Mouse (Mus musculus): ENCODE measurements around the gene Cdk8. TPM values are rescaled to one million over a fixed set of nuclear protein-coding genes. Genes with fewer than 3 reads are reported as not detected.
A peak's percentile ranks its signal among the peaks of the same experiment; 100 is the strongest.

Cdk8 gene
- polyA plus RNA-seq, 1 experiment from 2014 or later, result 15.8 TPM

DNA sequence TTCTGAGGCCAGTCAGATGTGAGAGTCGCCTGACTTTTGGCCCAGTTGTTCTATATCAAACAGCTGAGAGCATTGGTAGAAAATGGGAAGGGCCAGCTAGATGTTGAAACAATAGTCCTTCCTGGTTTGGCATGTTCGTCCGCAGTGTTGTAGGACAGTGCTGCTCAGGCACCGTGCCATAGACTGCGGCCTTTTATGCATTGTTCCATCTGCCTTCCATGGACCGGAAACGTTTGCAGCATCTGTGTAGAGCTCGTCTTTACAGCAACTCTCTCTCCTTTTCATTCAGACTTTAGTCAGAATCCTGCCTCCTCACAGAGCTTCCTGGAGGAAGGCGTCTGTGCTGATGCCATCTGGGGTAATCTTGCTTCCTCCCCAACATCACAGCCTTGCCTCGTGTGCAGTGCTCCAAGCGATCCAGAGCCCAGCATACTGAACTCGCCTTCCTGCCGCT, 57.0 kb downstream of the Cdk8 start:
- Histone ChIP-seq H3K9ac (no peak overlapping the region), H3K4me1 (no peaks in the 10 kb centered on the region), H3K4me2 (no peak overlapping the region), H3K27ac (no peak overlapping the region), H3K27me3 (no peaks in the 10 kb centered on the region), H3K4me3 (no peak overlapping the region), H3K36me3 (ENCODE audit: poor library complexity, severe bottlenecking) (peaks cover 48% of the 10 kb centered on the region), H3K9me3 (replicated peaks) (no peaks in the 10 kb centered on the region)
- ATAC-seq, result no peak
- 87% methylated on average over 13 of the region's 13 CpGs for WGBS

- H3K27me3 ChIP-seq, result no peaks in the 10 kb centered on the region
Observed at GRCm38 (mm10) chr5:146289921-146290320, 58.9 kb downstream of the Cdk8 start.

GRCm38 (mm10) chr5:146290446-146290845, 59.4 kb downstream of the Cdk8 start:
- Histone ChIP-seq H3K4me1 (no peaks in the 10 kb centered on the region), H3K27me3 (no peaks in the 10 kb centered on the region), H3K4me3 (no peak overlapping the region), H3K27ac (no peak overlapping the region), H3K9ac (no peak overlapping the region), H3K36me3 (ENCODE audit: poor library complexity, severe bottlenecking) (peaks cover 46% of the 10 kb centered on the region), H3K4me2 (no peak overlapping the region), H3K9me3 (replicated peaks) (no peaks in the 10 kb centered on the region)
- 90% methylated on average over 5 of the region's 5 CpGs for WGBS
- ATAC-seq, result no peak

More at GRCm38 (mm10) chr5:146289921-146290320, 58.9 kb downstream of the Cdk8 start:
- 92% methylated on average over 7 of the region's 7 CpGs for WGBS
- Histone ChIP-seq H3K4me3 (no peak overlapping the region), H3K4me1 (no peaks in the 10 kb centered on the region), H3K9me3 (replicated peaks) (no peaks in the 10 kb centered on the region), H3K4me2 (no peak overlapping the region), H3K36me3 (ENCODE audit: poor library complexity, severe bottlenecking) (peaks cover 50% of the 10 kb centered on the region), H3K27ac (no peak overlapping the region), H3K9ac (no peak overlapping the region)
- ATAC-seq, result no peak

GRCm38 (mm10) chr5:146291560-146291959, 60.5 kb downstream of the Cdk8 start:
- no peak overlapping the region for H3K9ac ChIP-seq
- H3K27me3 ChIP-seq, result no peaks in the 10 kb centered on the region
- no peak overlapping the region for H3K27ac ChIP-seq
- whole genome bisulfite sequencing, result 76% methylated on average over 5 of the region's 5 CpGs
- ATAC-seq, result 0 out of 2 replicates have a peak, but pooled peaks have one; percentile 38
- no peaks in the 10 kb centered on the region for H3K9me3 ChIP-seq (replicated peaks)
- H3K4me3 ChIP-seq, result no peak overlapping the region
- peaks cover 47% of the 10 kb centered on the region for H3K36me3 ChIP-seq (ENCODE audit: poor library complexity, severe bottlenecking)
- H3K4me2 ChIP-seq, result no peak overlapping the region
- no peaks in the 10 kb centered on the region for H3K4me1 ChIP-seq

DNA sequence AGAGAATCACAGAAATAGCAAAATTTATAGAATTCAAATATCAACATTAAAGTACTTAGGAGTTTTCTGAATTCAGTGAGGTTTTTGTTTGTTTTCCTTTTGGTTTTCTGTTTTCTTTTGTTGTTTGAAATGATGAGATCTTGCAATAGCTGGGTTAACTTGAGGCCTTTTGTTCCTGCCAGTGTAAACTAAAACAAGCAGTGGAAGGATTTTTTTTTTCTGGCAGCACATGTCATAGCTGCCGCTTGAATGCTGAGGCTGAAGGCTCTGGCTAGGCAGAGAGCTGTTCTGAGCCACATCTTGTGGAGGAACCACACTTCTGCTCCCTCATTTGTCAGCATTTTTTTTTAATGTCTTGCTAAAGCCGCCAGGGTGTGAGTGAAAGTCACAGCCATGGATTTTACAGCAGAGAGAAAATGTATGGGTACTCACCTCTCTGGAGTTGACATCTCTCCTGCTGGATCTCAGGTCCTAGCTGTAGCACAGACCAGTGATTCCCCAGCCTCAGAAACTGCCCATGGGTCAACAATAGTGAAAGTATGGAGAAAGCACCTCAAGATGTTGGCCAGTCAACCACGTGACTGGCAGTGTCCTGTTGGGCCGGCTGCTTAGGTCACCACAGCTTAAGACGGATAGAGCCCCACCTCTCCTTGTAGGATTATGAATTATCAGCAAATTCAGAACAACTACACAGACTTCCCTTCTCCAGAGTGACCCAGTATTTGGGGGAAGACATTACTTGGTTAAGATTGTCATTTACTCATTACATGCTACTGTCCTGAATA, 62.1 kb downstream of the Cdk8 start:
- Histone ChIP-seq H3K27ac (no peak overlapping the region), H3K4me1 (no peaks in the 10 kb centered on the region)
- ATAC-seq, result no peak

GRCm38 (mm10) chr5:146293919-146294700, 63.1 kb downstream of the Cdk8 start:
- H3K9me3 ChIP-seq (replicated peaks), result no peaks in the 10 kb centered on the region
- H3K27me3 ChIP-seq, result no peaks in the 10 kb centered on the region
- no peak overlapping the region for H3K9ac ChIP-seq
- no peak overlapping the region for H3K4me2 ChIP-seq
- peaks cover 51% of the 10 kb centered on the region for H3K36me3 ChIP-seq (ENCODE audit: poor library complexity, severe bottlenecking)
- no peaks in the 10 kb centered on the region for H3K4me1 ChIP-seq
- H3K27ac ChIP-seq, result no peak overlapping the region
- 95% methylated on average over 11 of the region's 11 CpGs for WGBS
- H3K4me3 ChIP-seq, result no peak overlapping the region
- ATAC-seq, result no peak

More for the DNA sequence above, 62.1 kb downstream of the Cdk8 start:
- H3K27me3 ChIP-seq, result no peaks in the 10 kb centered on the region
- H3K4me2 ChIP-seq, result no peak overlapping the region
- H3K36me3 ChIP-seq (ENCODE audit: poor library complexity, severe bottlenecking), result peaks cover 46% of the 10 kb centered on the region
- 81% methylated on average over 5 of the region's 5 CpGs for WGBS
- no peak overlapping the region for H3K4me3 ChIP-seq
- H3K9ac ChIP-seq, result no peak overlapping the region
- no peaks in the 10 kb centered on the region for H3K9me3 ChIP-seq (replicated peaks)

- H3K4me1 ChIP-seq, result no peaks in the 10 kb centered on the region
- H3K36me3 ChIP-seq (ENCODE audit: poor library complexity, severe bottlenecking), result peaks cover 51% of the 10 kb centered on the region
- no peak overlapping the region for H3K4me2 ChIP-seq
- H3K9ac ChIP-seq, result no peak overlapping the region
- WGBS, result 98% methylated on average over 5 of the region's 5 CpGs
- H3K4me3 ChIP-seq, result no peak overlapping the region
- H3K27ac ChIP-seq, result no peak overlapping the region
- H3K9me3 ChIP-seq (replicated peaks), result no peaks in the 10 kb centered on the region
- no peak for ATAC-seq
- H3K27me3 ChIP-seq, result no peaks in the 10 kb centered on the region
Observed at GRCm38 (mm10) chr5:146294834-146295233, 63.8 kb downstream of the Cdk8 start.

GRCm38 (mm10) chr5:146298807-146299519, 67.9 kb downstream of the Cdk8 start:
- no peak for ATAC-seq
- Histone ChIP-seq H3K4me1 (no peaks in the 10 kb centered on the region), H3K4me3 (no peak overlapping the region), H3K27me3 (no peaks in the 10 kb centered on the region), H3K9me3 (replicated peaks) (no peaks in the 10 kb centered on the region), H3K36me3 (ENCODE audit: poor library complexity, severe bottlenecking) (peaks cover 72% of the 10 kb centered on the region), H3K27ac (no peak overlapping the region), H3K4me2 (no peak overlapping the region), H3K9ac (no peak overlapping the region)
- WGBS, result 92% methylated on average over 13 of the region's 13 CpGs

DNA sequence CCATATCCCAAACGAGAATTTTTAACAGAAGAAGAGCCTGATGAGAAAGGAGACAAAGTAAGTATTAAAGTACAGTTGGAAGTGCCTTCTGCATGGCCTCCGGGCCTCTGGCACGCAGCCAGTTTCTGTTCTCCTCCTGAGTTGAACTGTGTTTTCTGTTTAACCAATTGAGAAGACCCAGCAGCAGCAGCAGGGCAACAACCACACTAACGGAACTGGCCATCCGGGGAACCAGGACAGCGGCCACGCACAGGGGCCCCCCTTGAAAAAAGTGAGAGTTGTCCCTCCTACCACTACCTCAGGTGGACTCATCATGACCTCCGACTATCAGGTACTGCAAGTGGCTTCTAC, 68.5 kb downstream of the Cdk8 start:
- Histone ChIP-seq H3K36me3 (ENCODE audit: poor library complexity, severe bottlenecking) (peaks cover 73% of the 10 kb centered on the region), H3K9me3 (replicated peaks) (no peaks in the 10 kb centered on the region), H3K4me2 (no peak overlapping the region), H3K4me3 (no peak overlapping the region), H3K27me3 (no peaks in the 10 kb centered on the region), H3K4me1 (no peaks in the 10 kb centered on the region), H3K27ac (no peak overlapping the region), H3K9ac (no peak overlapping the region)
- 83% methylated on average over 8 of the region's 8 CpGs for WGBS
- ATAC-seq, result no peak

GRCm38 (mm10) chr5:146303470-146303869, 72.4 kb downstream of the Cdk8 start:
- Histone ChIP-seq H3K27me3 (no peaks in the 10 kb centered on the region), H3K9ac (no peak overlapping the region), H3K9me3 (replicated peaks) (no peaks in the 10 kb centered on the region), H3K4me2 (no peak overlapping the region), H3K27ac (no peak overlapping the region), H3K36me3 (ENCODE audit: poor library complexity, severe bottlenecking) (peaks cover 56% of the 10 kb centered on the region), H3K4me3 (no peak overlapping the region), H3K4me1 (no peaks in the 10 kb centered on the region)
- ATAC-seq, result peak; percentile 39; the same call in 1 of the 2 replicates
- 90% methylated on average over 5 of the region's 5 CpGs for WGBS

- Histone ChIP-seq H3K4me2 (no peak overlapping the region), H3K27me3 (no peaks in the 10 kb centered on the region), H3K36me3 (ENCODE audit: poor library complexity, severe bottlenecking) (peaks cover 29% of the 10 kb centered on the region), H3K9ac (no peak overlapping the region), H3K9me3 (replicated peaks) (no peaks in the 10 kb centered on the region), H3K4me1 (no peaks in the 10 kb centered on the region), H3K27ac (no peak overlapping the region), H3K4me3 (no peak overlapping the region)
- 92% methylated on average over 8 of the region's 8 CpGs for WGBS
- ATAC-seq, result no peak
Observed at GRCm38 (mm10) chr5:146307046-146307743, 76.2 kb downstream of the Cdk8 start.

Measured in forebrain, embryonic 13.5 days (tissue).